Mouse (Mus musculus): ENCODE data around the gene Smarca2.

The Smarca2 gene

GRCm38 (mm10) chr19:26604755-26605300 lies at the start of gene Smarca2:
Gene Smarca2, plus strand, starts transcription at chr19:26605050.
- DNase-seq: peak; percentile 98

DNA sequence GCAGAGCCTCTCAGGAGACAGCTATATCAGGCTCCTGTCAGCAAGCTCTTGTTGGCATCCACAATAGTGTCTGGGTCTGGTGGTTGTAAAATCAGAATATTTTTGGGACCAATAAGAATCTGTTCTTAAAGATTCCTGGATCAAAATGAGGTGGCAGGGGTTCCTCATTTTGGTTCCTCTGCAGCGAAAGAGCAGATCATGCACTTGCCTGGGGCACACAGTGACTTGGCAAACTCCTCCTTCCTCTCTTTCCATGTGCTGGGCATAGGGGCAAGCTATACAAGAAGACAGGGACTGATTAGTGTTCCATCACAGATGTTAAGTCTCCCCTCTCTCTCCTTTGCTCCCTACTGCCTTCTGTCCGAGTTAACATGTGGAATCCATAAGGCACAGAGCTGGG lies 40.0 kb upstream of the Smarca2 start:
- DNase-seq: no peak

GRCm38 (mm10) chr19:26566109-26566508 lies 38.7 kb upstream of the Smarca2 start:
- no peak for DNase-seq

DNA sequence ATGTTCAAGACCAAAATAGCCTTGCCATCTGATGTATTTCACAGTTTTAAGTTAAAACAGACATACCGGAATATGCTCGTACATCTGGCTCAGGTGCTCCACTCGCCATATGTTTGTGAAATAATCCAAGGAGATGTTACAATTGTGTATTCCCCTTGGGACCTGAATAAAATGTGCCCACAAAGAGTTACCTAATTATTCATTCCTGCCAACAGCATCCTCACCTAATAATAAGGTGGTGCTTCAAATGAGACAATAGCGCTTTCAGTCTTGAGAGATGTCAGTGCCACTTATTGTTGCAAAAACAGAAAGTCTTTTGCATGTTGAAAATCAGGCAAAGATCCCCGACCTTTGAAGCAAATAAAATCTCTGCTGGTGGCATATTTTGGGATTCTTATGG lies 36.6 kb upstream of the Smarca2 start:
- DNase-seq: no peak

DNA sequence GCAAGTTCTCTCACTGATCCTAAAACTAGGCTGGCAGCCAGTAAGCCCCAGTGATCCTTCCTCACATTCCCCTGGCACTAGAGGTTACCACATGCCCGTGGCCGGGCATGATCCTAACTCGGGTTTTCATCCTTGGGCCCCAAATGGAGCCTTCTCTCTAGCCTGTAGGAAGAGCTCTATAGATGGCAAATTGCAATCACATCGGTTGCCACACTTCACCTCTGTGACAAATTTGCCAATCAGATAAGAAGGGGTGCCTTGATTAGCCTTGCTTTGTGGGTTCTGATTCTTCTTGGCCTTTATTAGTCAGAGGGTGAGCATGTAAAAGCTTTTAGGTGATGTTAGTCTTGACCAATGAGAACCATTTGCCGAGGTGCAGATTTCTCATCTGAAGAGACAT lies 35.9 kb upstream of the Smarca2 start:
- DNase-seq: no peak

DNA sequence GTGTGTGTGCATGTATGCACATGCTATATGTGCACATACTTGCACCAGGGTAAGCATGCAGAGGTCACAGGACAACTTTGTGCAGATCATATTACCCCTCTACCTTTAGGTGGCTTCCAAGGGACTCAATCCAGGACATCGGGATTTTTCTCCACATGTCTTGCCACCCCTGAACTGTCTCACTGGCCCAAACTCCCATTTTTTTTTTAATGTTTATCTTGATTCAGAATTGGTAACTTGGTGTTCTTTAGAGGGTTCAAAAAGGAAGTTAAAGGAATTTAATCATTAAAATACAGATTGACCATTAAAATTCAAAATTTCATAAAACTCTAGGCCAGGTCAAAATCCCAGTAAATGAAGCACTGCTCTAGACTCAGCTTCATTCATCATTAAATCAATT lies 35.4 kb upstream of the Smarca2 start:
- no peak for DNase-seq

GRCm38 (mm10) chr19:26579645-26580044 lies 25.2 kb upstream of the Smarca2 start:
- DNase-seq: no peak

DNA sequence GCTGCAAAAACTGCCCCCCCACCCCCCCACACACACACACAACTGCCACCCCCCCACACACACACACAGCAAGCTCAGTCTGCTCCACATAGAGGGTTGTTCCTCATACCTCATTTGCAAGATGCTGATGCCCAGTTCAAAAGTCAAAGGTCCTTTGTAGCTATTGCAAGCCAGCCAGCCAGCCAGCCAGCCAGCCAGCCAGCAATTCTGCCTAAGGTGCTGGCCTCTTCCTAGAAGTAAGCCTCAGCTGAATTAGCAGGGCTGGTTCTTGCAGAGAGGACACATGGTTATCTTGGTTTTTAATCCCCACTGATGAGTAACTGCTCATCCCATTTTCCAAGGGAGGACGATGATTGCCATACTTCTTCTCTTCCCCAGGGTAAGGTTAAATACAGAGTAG lies 24.8 kb upstream of the Smarca2 start:
- no peak for DNase-seq

DNA sequence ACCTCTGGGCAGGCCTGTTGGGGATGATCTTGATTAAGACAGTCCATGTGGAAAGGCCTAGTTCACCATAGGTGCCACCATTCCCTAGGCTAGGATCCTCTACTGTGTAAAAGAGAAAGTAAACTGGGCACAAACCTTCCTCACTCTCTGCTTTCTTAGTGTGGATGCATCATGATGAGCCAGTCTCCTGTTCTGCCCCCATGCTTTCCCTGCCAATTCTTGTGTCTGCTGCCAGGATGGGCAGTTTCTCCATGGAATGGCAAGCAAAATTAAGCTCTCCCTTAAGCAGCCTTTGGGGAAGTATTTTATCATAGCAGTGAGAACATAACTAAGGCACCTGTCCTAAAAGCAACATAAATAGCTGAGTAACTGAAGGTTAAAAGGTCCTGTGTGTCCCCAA lies 10.2 kb upstream of the Smarca2 start:
- DNase-seq: no peak

- DNase-seq: no peak
These were observed 3.4 kb upstream of the Smarca2 start for GRCm38 (mm10) chr19:26601459-26601858.

DNA sequence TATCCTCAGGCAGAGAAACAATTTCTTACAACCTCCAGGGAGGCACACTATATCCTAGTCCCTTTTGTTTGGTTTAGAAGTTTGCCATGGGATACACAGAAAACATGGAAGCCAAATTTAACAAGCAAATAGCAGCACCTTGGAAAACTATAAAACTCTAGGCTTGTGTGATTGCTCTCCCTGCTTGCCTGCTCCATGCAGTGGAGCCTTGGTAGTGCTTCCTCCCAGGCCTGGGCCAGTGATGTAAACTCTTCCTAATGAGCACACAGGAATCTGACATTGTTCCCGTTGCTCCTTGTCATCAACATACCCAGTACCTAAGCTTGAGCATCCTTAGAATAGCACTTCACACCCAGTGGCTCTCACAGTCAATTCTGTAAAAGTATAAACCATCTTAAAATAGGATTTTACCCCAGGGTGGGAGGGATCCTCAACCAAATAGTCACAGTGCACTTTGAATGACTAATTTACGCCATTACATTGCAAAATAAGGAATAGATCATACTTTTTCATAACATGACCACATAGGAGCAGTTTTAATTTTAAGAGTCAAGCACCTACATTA lies 1.5 kb upstream of the Smarca2 start:
- no peak for DNase-seq

DNA sequence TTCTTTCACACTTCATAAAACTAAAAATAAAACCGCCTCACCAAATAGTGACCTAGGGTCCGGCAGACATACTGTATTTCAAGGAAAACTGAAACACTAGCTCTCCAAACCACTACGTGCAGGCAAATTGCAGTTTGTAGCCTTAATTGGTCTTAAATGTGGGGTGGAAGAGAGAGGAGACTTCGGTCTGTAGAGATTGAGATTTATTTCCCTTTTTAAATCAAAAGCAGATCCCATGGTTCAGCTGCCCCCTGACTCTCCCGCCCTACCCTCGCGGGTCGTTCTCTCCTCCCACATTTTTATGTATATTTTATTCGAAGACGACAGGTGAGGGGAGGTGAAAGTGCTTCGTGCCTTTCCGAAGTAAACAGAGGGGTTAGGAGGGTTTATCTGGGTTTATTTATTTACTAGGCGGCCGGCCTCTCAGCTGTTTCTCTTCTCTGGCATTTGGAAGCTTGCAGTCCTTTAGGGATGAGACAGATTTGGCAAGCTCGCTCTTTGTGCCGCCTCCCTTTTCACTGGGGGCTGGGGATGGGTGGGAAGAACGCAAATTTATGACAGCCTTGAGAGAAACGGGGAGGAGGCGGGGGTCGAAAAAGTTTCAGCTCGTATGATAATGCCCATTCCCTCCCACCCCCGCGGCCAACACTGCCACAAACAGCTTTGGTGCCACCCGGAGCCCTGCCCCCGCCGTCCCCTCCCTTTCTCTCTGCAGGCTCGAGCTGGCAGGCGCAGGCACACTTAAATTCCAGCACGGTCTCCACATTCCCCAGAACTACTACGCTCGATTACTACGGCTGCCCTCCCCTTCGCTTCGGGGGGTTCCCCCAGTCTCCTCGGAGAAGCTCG lies 720 bp upstream of the Smarca2 start:
- no peak for DNase-seq

GRCm38 (mm10) chr19:26605438-26606320 lies 829 bp downstream of the Smarca2 start:
- DNase-seq: peak; percentile 57 to 63

DNA sequence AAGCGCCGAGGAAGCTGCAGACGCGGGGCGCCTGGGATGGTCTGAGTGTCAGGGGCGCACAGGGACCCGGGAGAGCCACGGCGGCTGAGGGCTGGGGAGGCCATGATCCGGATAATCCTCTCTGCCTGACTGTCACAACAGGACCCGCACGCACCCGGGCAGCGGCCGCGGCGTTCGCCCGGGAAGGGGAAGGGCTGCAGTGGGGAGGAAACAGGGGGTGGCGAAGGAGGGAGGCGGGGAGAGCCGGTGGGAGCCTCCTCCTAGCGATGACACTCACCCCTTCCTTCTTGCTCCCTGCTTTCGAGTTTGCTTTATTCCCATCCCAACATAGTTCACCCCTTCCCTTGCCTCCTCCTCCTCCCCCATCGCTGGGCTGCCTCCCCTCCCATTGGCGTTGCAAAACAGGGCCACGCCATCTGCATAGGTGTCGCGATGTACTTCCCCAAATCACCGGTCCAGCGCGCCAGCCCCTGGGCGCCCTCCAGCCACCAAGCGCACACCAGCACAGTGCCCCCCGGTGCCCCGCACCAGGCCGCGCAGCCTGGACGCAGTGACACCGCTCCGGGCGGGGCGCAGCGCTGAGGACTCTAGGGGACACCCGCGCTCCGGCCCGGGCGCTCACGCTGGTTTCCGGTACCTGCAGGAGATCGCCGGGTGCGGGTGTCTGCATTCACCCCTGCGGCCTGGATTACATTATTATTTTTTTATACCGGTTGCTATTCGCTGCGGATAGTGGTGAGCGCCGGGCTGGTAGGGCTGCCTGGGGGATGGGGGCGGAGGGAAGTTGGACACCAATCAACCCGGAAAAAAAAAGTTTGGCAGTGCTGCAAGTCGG lies 1.7 kb downstream of the Smarca2 start:
- peak; percentile 77 to 80 for DNase-seq

GRCm38 (mm10) chr19:26607156-26607536 lies 2.3 kb downstream of the Smarca2 start:
- DNase-seq: peak; percentile 78 to 80

- DNase-seq: peak in 1 of 2 experiments; percentile 46
These were observed 2.9 kb downstream of the Smarca2 start for GRCm38 (mm10) chr19:26607551-26608433.

DNA sequence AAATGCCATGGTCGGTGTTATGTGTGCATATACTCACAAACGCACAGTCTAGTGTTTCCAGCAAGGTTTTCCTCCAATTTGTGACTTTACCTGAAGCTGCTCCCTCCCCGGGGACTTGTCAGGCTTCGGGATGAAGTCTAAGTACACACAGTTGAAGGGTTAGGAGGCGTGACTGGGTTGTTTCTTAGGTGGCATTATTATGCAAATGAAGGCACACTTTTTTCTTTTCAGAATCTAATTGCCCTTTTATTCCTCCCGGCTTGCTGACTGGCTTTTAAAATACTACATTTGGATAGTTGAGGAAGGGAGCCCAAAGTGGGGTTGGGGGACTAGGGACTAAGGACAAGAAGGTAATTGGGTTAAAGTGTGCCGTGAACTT lies 3.6 kb downstream of the Smarca2 start:
- DNase-seq: no peak

GRCm38 (mm10) chr19:26609637-26610036 lies 4.8 kb downstream of the Smarca2 start:
- no peak for DNase-seq

DNA sequence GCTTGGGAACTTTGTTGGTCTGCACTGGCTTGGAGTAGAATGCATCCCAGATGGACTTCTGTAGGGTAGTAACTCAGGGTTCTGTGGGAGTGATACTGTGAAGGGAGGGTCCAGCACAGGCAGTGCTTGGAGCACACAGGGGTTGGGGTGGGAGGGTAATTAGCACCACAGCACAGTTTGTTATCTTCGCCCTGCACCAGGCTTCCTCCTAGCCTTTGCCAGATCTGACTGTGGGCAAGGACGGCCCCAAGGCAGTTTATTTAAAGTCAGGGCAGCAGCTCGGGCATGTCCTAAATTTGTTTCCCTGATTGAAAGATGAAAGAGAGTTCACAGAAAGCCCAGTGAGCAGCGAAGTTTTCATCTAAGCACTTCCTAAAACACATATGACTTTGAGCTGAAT lies 8.1 kb downstream of the Smarca2 start:
- DNase-seq: peak; percentile 65 to 75

DNA sequence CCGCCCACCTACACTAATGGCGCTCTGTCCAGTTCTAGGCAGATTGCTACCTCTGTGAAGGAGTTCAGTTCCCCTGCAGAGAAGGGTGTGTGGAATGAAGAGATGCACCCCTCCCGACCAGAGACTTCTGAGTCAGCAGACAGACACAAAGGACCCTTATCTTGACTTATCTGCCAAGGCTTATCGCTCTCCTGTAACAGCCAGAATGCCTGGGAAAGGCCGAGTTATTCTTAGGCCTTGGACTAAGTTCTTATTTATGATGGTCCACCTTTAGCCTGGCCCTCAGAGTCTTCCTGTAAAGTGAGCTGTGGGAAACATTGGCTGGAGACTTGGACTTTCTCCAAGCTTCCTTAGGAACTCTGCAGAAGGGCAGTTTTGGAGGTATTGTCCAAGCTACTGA lies 8.8 kb downstream of the Smarca2 start:
- peak; percentile 39 to 56 for DNase-seq

GRCm38 (mm10) chr19:26616271-26616670 lies 11.4 kb downstream of the Smarca2 start:
- DNase-seq: no peak
